Mouse (Mus musculus) frontal cortex, postnatal 36 days (tissue): Measurements from ENCODE around the gene Nhsl2.

Source experiments
- DNase-seq, 2 experiments: peaks; one replicate each; pipeline ENCODE4 v3.0.0; 2022; ENCODE audit warnings: low spot score in 2 of 2

Nhsl2 gene

GRCm38 (mm10) chrX:101981450-101981849 lies 132.3 kb downstream of the Nhsl2 start:
- DNase-seq, result peak in 1 of 2 experiments; percentile 12

GRCm38 (mm10) chrX:101983638-101984037 lies 134.5 kb downstream of the Nhsl2 start:
- DNase-seq, result no peak

GRCm38 (mm10) chrX:101986657-101987367 lies 137.6 kb downstream of the Nhsl2 start:
- DNase-seq, result no peak

GRCm38 (mm10) chrX:101993841-101994571 lies 144.8 kb downstream of the Nhsl2 start:
- DNase-seq, result peak; percentile 69 to 71

- no peak for DNase-seq
Observed at GRCm38 (mm10) chrX:101996726-101997125, 147.5 kb downstream of the Nhsl2 start.

- peak; percentile 57 to 74 for DNase-seq
Observed at GRCm38 (mm10) chrX:102003632-102004315, 154.6 kb downstream of the Nhsl2 start.

GRCm38 (mm10) chrX:102004370-102004769 lies 155.2 kb downstream of the Nhsl2 start:
- no peak for DNase-seq

GRCm38 (mm10) chrX:102005141-102005641 lies 156.0 kb downstream of the Nhsl2 start:
- DNase-seq, result no peak

- no peak for DNase-seq
Observed at GRCm38 (mm10) chrX:102007935-102008334, 158.8 kb downstream of the Nhsl2 start.

GRCm38 (mm10) chrX:102017213-102017923 lies 168.2 kb downstream of the Nhsl2 start:
- no peak for DNase-seq

GRCm38 (mm10) chrX:102018890-102019289 lies 169.7 kb downstream of the Nhsl2 start:
- no peak for DNase-seq

GRCm38 (mm10) chrX:102019471-102020240 lies 170.5 kb downstream of the Nhsl2 start:
- no peak for DNase-seq

GRCm38 (mm10) chrX:102024976-102025375 lies 175.8 kb downstream of the Nhsl2 start:
- no peak for DNase-seq

GRCm38 (mm10) chrX:102031851-102032250 lies 182.7 kb downstream of the Nhsl2 start:
- no peak for DNase-seq

- DNase-seq, result no peak
Observed at GRCm38 (mm10) chrX:102032431-102032830, 183.2 kb downstream of the Nhsl2 start.

GRCm38 (mm10) chrX:102033566-102033965 lies 184.4 kb downstream of the Nhsl2 start:
- DNase-seq, result no peak

- no peak for DNase-seq
Observed at GRCm38 (mm10) chrX:102035671-102036070, 186.5 kb downstream of the Nhsl2 start.

GRCm38 (mm10) chrX:102036866-102037361 lies 187.7 kb downstream of the Nhsl2 start:
- DNase-seq, result no peak

- no peak for DNase-seq
Observed at GRCm38 (mm10) chrX:102037506-102037905, 188.3 kb downstream of the Nhsl2 start.

- DNase-seq, result no peak
Observed at GRCm38 (mm10) chrX:102041562-102041961, 192.4 kb downstream of the Nhsl2 start.

- DNase-seq, result no peak
Observed at GRCm38 (mm10) chrX:102042386-102042785, 193.2 kb downstream of the Nhsl2 start.
